ENCODE assay signal across 9 mouse cellular contexts in genomic region chr11:67855035-67855434, GRCm38 (mm10). TPM values are rescaled to one million over a fixed set of nuclear protein-coding genes. Genes with fewer than 3 reads are reported as not detected.
A peak's percentile ranks its signal among the peaks of the same experiment; 100 is the strongest.
DNase-seq lines count a peak whose midpoint lies in the region; ATAC-seq and TF ChIP-seq lines count a peak whose summit lies in the region.
"Had no signal": no experiment of that assay in that cellular context is flagged by ENCODE, and none has a peak within 500 bp of the region (broad histone marks: within the 10 kb centered on the region; RNA-seq: fewer than 3 reads in every experiment).

No protein-coding gene starts in this region.

- H3K27ac ChIP-seq in hindbrain, embryonic 11.5 days (ENCODE audit: low read depth, low read length), result no peak overlapping the region
- no peak overlapping the region for H3K27ac ChIP-seq in hindbrain, embryonic 14.5 days
- H3K27ac ChIP-seq in lung, postnatal 0 days (ENCODE audit: low read length), result no peak overlapping the region
- H3K27ac ChIP-seq: limb, embryonic 13.5 days had no signal

- H3K9ac ChIP-seq in hindbrain, embryonic 11.5 days (ENCODE audit: low read depth, low read length), result no peak overlapping the region
- H3K9ac ChIP-seq in hindbrain, embryonic 14.5 days, result no peak overlapping the region
- H3K9ac ChIP-seq in lung, postnatal 0 days (replicated peaks; ENCODE audit: low read depth), result no peak overlapping the region
- H3K9ac ChIP-seq: limb, embryonic 13.5 days had no signal

- no peak overlapping the region for H3K4me2 ChIP-seq in hindbrain, embryonic 11.5 days (replicated peaks; ENCODE audit: low read depth, low read length)
- no peak overlapping the region for H3K4me2 ChIP-seq in hindbrain, embryonic 14.5 days (replicated peaks)
- H3K4me2 ChIP-seq in lung, postnatal 0 days (replicated peaks; ENCODE audit: low read depth, low read length), result no peak overlapping the region
- H3K4me2 ChIP-seq: limb, embryonic 13.5 days had no signal

- H3K4me3 ChIP-seq in hindbrain, embryonic 11.5 days (ENCODE audit: low read depth, low read length), result no peak overlapping the region
- no peak overlapping the region for H3K4me3 ChIP-seq in hindbrain, embryonic 14.5 days (replicated peaks; ENCODE audit: low read length)
- no peak overlapping the region for H3K4me3 ChIP-seq in lung, postnatal 0 days (ENCODE audit: low read depth, low read length)
- H3K4me3 ChIP-seq: limb, embryonic 13.5 days had no signal

- H3K9me3 ChIP-seq in hindbrain, embryonic 11.5 days (ENCODE audit: control insufficient read depth, low read length), result no peaks in the 10 kb centered on the region
- no peaks in the 10 kb centered on the region for H3K9me3 ChIP-seq in hindbrain, embryonic 14.5 days (ENCODE audit: control insufficient read depth, low read length)
- no peaks in the 10 kb centered on the region for H3K9me3 ChIP-seq in lung, postnatal 0 days (ENCODE audit: low read length)
- H3K9me3 ChIP-seq: limb, embryonic 13.5 days had no signal

- TF ChIP-seq EP300 in lung, postnatal 0 days (IDR thresholded peaks at IDR 0.05), result no peak

- ATAC-seq in hindbrain, embryonic 11.5 days (ENCODE audit: low FRiP score), result no peak
- no peak for ATAC-seq in hindbrain, embryonic 14.5 days (ENCODE audit: low FRiP score)
- no peak for ATAC-seq in lung, postnatal 0 days

- 47% methylated on average over 2 of the region's 2 CpGs for WGBS in hindbrain, embryonic 11.5 days
- 44% methylated on average over 2 of the region's 2 CpGs for WGBS in hindbrain, embryonic 14.5 days
- 29% methylated on average over 2 of the region's 2 CpGs for WGBS in lung, postnatal 0 days

- peak; percentile 84 for TF ChIP-seq CTCF in lung, postnatal 0 days (IDR thresholded peaks at IDR 0.05)

- H3K27me3 ChIP-seq in hindbrain, embryonic 11.5 days (ENCODE audit: control insufficient read depth, insufficient read depth, low read length), result no peaks in the 10 kb centered on the region
- no peaks in the 10 kb centered on the region for H3K27me3 ChIP-seq in hindbrain, embryonic 14.5 days (ENCODE audit: control insufficient read depth, insufficient read depth, low read length)
- H3K27me3 ChIP-seq in lung, postnatal 0 days (replicated peaks; ENCODE audit: insufficient read depth, low read length), result no peaks in the 10 kb centered on the region
- H3K27me3 ChIP-seq: limb, embryonic 13.5 days had no signal

- H3K4me1 ChIP-seq in hindbrain, embryonic 11.5 days (replicated peaks; ENCODE audit: control insufficient read depth, insufficient read depth, low read length), result no peaks in the 10 kb centered on the region
- H3K4me1 ChIP-seq in hindbrain, embryonic 14.5 days (replicated peaks; ENCODE audit: control insufficient read depth, insufficient read depth, low read length), result no peaks in the 10 kb centered on the region
- H3K4me1 ChIP-seq in lung, postnatal 0 days (ENCODE audit: insufficient read depth, low read depth, low read length), result no peaks in the 10 kb centered on the region

- no peaks in the 10 kb centered on the region for H3K36me3 ChIP-seq in hindbrain, embryonic 11.5 days (ENCODE audit: control insufficient read depth, insufficient read depth, low read length)
- no peaks in the 10 kb centered on the region for H3K36me3 ChIP-seq in hindbrain, embryonic 14.5 days (replicated peaks; ENCODE audit: control insufficient read depth, insufficient read depth)
- no peaks in the 10 kb centered on the region for H3K36me3 ChIP-seq in lung, postnatal 0 days (ENCODE audit: insufficient read depth, low read length)
- H3K36me3 ChIP-seq: limb, embryonic 13.5 days had no signal

- peak; percentile 41 for DNase-seq in hindbrain, embryonic 11.5 days (ENCODE audit: low spot score)
- DNase-seq in hindbrain, embryonic 14.5 days (ENCODE audit: low spot score), result no peak
- peak; percentile 25 for DNase-seq in urinary bladder, postnatal 25 days (ENCODE audit: low spot score)
- DNase-seq in urinary bladder, adult 18-20 months (ENCODE audit: low spot score in 2 of 2), result no peak
- DNase-seq in cerebellum, postnatal 36 days, result peak; percentile 25 to 31
- DNase-seq in lung, postnatal 0 days (ENCODE audit: low spot score), result peak; percentile 68
- no peak for DNase-seq in spleen, adult 12 weeks (ENCODE audit: low spot score)
- DNase-seq in left cerebral cortex, adult 11 months (ENCODE audit: low spot score), result no peak

RNA-seq across cellular contexts. Expression of gene Dhrs7c, which starts 57.0 kb away (rescaled TPM):
- polyA plus RNA-seq in hindbrain, embryonic 11.5 days (2014; fragmentation: Nextera tagmentation; extraction: Ambion mirVana), result not detected in 2 replicates
- not detected in 2 replicates for polyA plus RNA-seq in hindbrain, embryonic 14.5 days (2014; fragmentation: Nextera tagmentation; extraction: Ambion mirVana)
- 0.45 and 0.66 TPM in 2 replicates for polyA plus RNA-seq in lung, postnatal 0 days (2015; fragmentation: Nextera tagmentation; extraction: Ambion mirVana)

Comparison
In these comparisons a context has a peak if more than half of its experiments do, and no peak if none do; other contexts are left out.
1. DNase-seq: peak in hindbrain, embryonic 11.5 days (single experiment), urinary bladder, postnatal 25 days (single experiment), cerebellum, postnatal 36 days (2 of 2) and lung, postnatal 0 days (single experiment); none in hindbrain, embryonic 14.5 days (single experiment), urinary bladder, adult 18-20 months (0 of 2), spleen, adult 12 weeks (single experiment) and left cerebral cortex, adult 11 months (single experiment).